Mouse (Mus musculus) erythroblast, embryonic 14.5 days (primary cell): Measurements from ENCODE around the gene Map1lc3a.

Experiments
- GATA1 ChIP-seq: IDR thresholded peaks from 2 replicates; pipeline ENCODE4 v1.6.1; 2012; ENCODE audit warnings: low read length, inconsistent platforms, mixed read lengths
- TAL1 ChIP-seq: IDR thresholded peaks from 3 replicates; pipeline ENCODE4 v1.6.1; 2012; ENCODE audit warnings: low read length, inconsistent platforms, mixed read lengths

GRCm38 (mm10) chr2:155273603-155274002 is 2.5 kb upstream of the Map1lc3a start:
- TF ChIP-seq GATA1 (no peak), TAL1 (no peak)
